In genomic region chr1:36009010-36009619, GRCm38 (mm10) we compare ENCODE assay signal across 9 mouse cellular contexts. TPM values are rescaled to one million over a fixed set of nuclear protein-coding genes. Genes with fewer than 3 reads are reported as not detected.
DNase-seq lines count a peak whose midpoint lies in the region; ATAC-seq and TF ChIP-seq lines count a peak whose summit lies in the region.
"Had no signal": no experiment of that assay in that cellular context is flagged by ENCODE, and none has a peak within 500 bp of the region (broad histone marks: within the 10 kb centered on the region; RNA-seq: fewer than 3 reads in every experiment).

No protein-coding gene starts in this region.

- peaks cover 2% of the 10 kb centered on the region; the same call in 1 of the 2 replicates for H3K4me1 ChIP-seq in kidney, embryonic 14.5 days (ENCODE audit: control insufficient read depth, insufficient read depth, low read length)
- no peaks in the 10 kb centered on the region for H3K4me1 ChIP-seq in stomach, postnatal 0 days (replicated peaks; ENCODE audit: control insufficient read depth, insufficient read depth)

- TF ChIP-seq EP300 in stomach, postnatal 0 days (optimal IDR thresholded peaks at IDR 0.05) = no peak

- peak; percentile 18 for DNase-seq in kidney, adult 11 months
- peak; percentile 18 for DNase-seq in cerebellum, adult 11-12 months
- DNase-seq in kidney, adult 9 months = peak; percentile 29
- peak; percentile 60 for DNase-seq in left cerebral cortex, postnatal 4 days
- DNase-seq in urinary bladder, adult 2 months (ENCODE audit: low spot score) = no peak
- DNase-seq in stomach, postnatal 0 days (ENCODE audit: low spot score) = no peak
- no peak for DNase-seq in heart, adult 9 months (ENCODE audit: low spot score in 2 of 2)

- no peak overlapping the region for H3K4me3 ChIP-seq in kidney, embryonic 14.5 days (ENCODE audit: low read length)
- no peak overlapping the region for H3K4me3 ChIP-seq in stomach, postnatal 0 days (ENCODE audit: low read depth, low read length)
- H3K4me3 ChIP-seq: neural tube, embryonic 13.5 days had no signal

- no peak overlapping the region for H3K27ac ChIP-seq in kidney, embryonic 14.5 days (ENCODE audit: low read depth, low read length)
- no peak overlapping the region for H3K27ac ChIP-seq in stomach, postnatal 0 days (replicated peaks)
- H3K27ac ChIP-seq: neural tube, embryonic 13.5 days had no signal

- no peak for ATAC-seq in kidney, embryonic 14.5 days (ENCODE audit: low FRiP score, low TSS enrichment)
- ATAC-seq in stomach, postnatal 0 days (ENCODE audit: low FRiP score, low TSS enrichment) = no peak

- WGBS in kidney, embryonic 14.5 days = 85% methylated on average over 6 of the region's 6 CpGs
- 48% methylated on average over 6 of the region's 6 CpGs for WGBS in stomach, postnatal 0 days

- H3K27me3 ChIP-seq in kidney, embryonic 14.5 days (ENCODE audit: control insufficient read depth, insufficient read depth, low read length) = no peaks in the 10 kb centered on the region
- H3K27me3 ChIP-seq in stomach, postnatal 0 days (ENCODE audit: control insufficient read depth, insufficient read depth, low read length) = no peaks in the 10 kb centered on the region
- H3K27me3 ChIP-seq: neural tube, embryonic 13.5 days had no signal

- intact Hi-C loops in left cerebral cortex, postnatal 4 days (cut with DNase I) = no loop called here

- no peaks in the 10 kb centered on the region for H3K36me3 ChIP-seq in kidney, embryonic 14.5 days (ENCODE audit: control insufficient read depth, insufficient read depth, low read length)
- no peaks in the 10 kb centered on the region for H3K36me3 ChIP-seq in stomach, postnatal 0 days (ENCODE audit: control insufficient read depth, insufficient read depth, low read length)
- H3K36me3 ChIP-seq: neural tube, embryonic 13.5 days had no signal

- H3K9ac ChIP-seq in kidney, embryonic 14.5 days (ENCODE audit: low read depth, low read length) = no peak overlapping the region
- no peak overlapping the region for H3K9ac ChIP-seq in stomach, postnatal 0 days (ENCODE audit: low read length)
- H3K9ac ChIP-seq: neural tube, embryonic 13.5 days had no signal

- H3K4me2 ChIP-seq in kidney, embryonic 14.5 days (replicated peaks; ENCODE audit: low read depth, low read length) = no peak overlapping the region
- H3K4me2 ChIP-seq in stomach, postnatal 0 days (replicated peaks; ENCODE audit: low read depth) = no peak overlapping the region
- H3K4me2 ChIP-seq: neural tube, embryonic 13.5 days had no signal

- no peaks in the 10 kb centered on the region for H3K9me3 ChIP-seq in kidney, embryonic 14.5 days (ENCODE audit: control insufficient read depth, low read length)
- H3K9me3 ChIP-seq in stomach, postnatal 0 days (ENCODE audit: control insufficient read depth, low read length) = no peaks in the 10 kb centered on the region
- H3K9me3 ChIP-seq: neural tube, embryonic 13.5 days had no signal

- TF ChIP-seq CTCF in stomach, postnatal 0 days (IDR thresholded peaks at IDR 0.05; ENCODE audit: low read depth) = no peak

RNA-seq across cellular contexts. Expression of gene Hs6st1, which starts 59.1 kb away (rescaled TPM):
- polyA plus RNA-seq in kidney, embryonic 14.5 days (2014; fragmentation: Nextera tagmentation; extraction: Ambion mirVana) = 8.9 and 10.1 TPM in 2 replicates
- total RNA-seq in left cerebral cortex, postnatal 4 days (2021) = 10 to 100 TPM; 88.1 to 90.1 TPM
- polyA plus RNA-seq in urinary bladder, adult 2 months (2012; rRNA removed) = 29.0 and 30.1 TPM in 2 replicates
- polyA plus RNA-seq in stomach, postnatal 0 days (2015; fragmentation: Nextera tagmentation; extraction: Ambion mirVana) = 5.7 and 6.8 TPM in 2 replicates

Comparison
In these comparisons a context has a peak if more than half of its experiments do, and no peak if none do; other contexts are left out.
1. DNase-seq: peak in kidney, adult 11 months (single experiment), cerebellum, adult 11-12 months (single experiment), kidney, adult 9 months (single experiment) and left cerebral cortex, postnatal 4 days (single experiment); none in urinary bladder, adult 2 months (single experiment), stomach, postnatal 0 days (single experiment) and heart, adult 9 months (0 of 2).